Mouse (Mus musculus): ENCODE results near the gene Ifi214. TPM values are rescaled to one million over a fixed set of nuclear protein-coding genes. Genes with fewer than 3 reads are reported as not detected.
"Not testable (repeated sequence)": the region's sequence is repeated elsewhere in the genome, so short reads cannot be mapped to it uniquely, and the experiment has no call there.

Gene Ifi214
- total and polyA plus RNA-seq, 3 experiments = 0.16 TPM; not detected in 2

- not testable (repeated sequence) for DNase-seq (ENCODE audit: low spot score); H3K36me3 ChIP-seq (replicated peaks); ATAC-seq (ENCODE audit: extremely low read depth, insufficient number of reproducible peaks, low FRiP score, poor library complexity, severe bottlenecking); H3K4me1 ChIP-seq (ENCODE audit: insufficient read depth, low read depth, low read length); H3K4me3 ChIP-seq (ENCODE audit: low read depth, low read length); H3K27me3 ChIP-seq (ENCODE audit: insufficient read depth, low read length); H3K9me3 ChIP-seq (replicated peaks)
Observed at GRCm38 (mm10) chr1:173480399-173481181, 55.2 kb downstream of the Ifi214 start.

Other genes with a start within 250 kb of the Ifi214 start
- gene Ackr1, start 202.2 kb downstream of the Ifi214 start, total RNA-seq (2014; fragmentation: Nextera tagmentation) = not detected in 2 replicates
- gene Ackr1, start 202.2 kb downstream of the Ifi214 start, total RNA-seq (2017) = not detected in 2 replicates
- not detected in 2 replicates for gene Ackr1, start 202.2 kb downstream of the Ifi214 start, polyA plus RNA-seq (2012)
- 8.1 TPM in 1 of 2 replicates, not detected in the other for gene Aim2, start 185.1 kb downstream of the Ifi214 start, total RNA-seq (2014; fragmentation: Nextera tagmentation)
- gene Aim2, start 185.1 kb downstream of the Ifi214 start, total RNA-seq (2017) = not detected in 2 replicates
- not detected in 2 replicates for gene Aim2, start 185.1 kb downstream of the Ifi214 start, polyA plus RNA-seq (2012)
- gene Cadm3, start 168.3 kb downstream of the Ifi214 start, total RNA-seq (2014; fragmentation: Nextera tagmentation) = not detected in 2 replicates
- gene Cadm3, start 168.3 kb downstream of the Ifi214 start, total RNA-seq (2017) = 0.44 TPM in 1 of 2 replicates, not detected in the other
- not detected in 2 replicates for gene Cadm3, start 168.3 kb downstream of the Ifi214 start, polyA plus RNA-seq (2012)
- not detected in 2 replicates for gene Ifi206, start 44.9 kb downstream of the Ifi214 start, total RNA-seq (2014; fragmentation: Nextera tagmentation)
- gene Ifi206, start 44.9 kb downstream of the Ifi214 start, total RNA-seq (2017) = 0.05 and 0.06 TPM in 2 replicates
- not detected in 2 replicates for gene Ifi206, start 44.9 kb downstream of the Ifi214 start, polyA plus RNA-seq (2012)
- not detected in 2 replicates for gene Ifi213, start 63.3 kb upstream of the Ifi214 start, total RNA-seq (2014; fragmentation: Nextera tagmentation)
- 0.11 and 0.17 TPM in 2 replicates for gene Ifi213, start 63.3 kb upstream of the Ifi214 start, total RNA-seq (2017)
- gene Ifi213, start 63.3 kb upstream of the Ifi214 start, polyA plus RNA-seq (2012) = not detected in 2 replicates
- not detected in 2 replicates for gene Ifi209, start 95.0 kb upstream of the Ifi214 start, total RNA-seq (2014; fragmentation: Nextera tagmentation)
- 0.12 TPM in 1 of 2 replicates, not detected in the other for gene Ifi209, start 95.0 kb upstream of the Ifi214 start, total RNA-seq (2017)
- not detected in 2 replicates for gene Ifi209, start 95.0 kb upstream of the Ifi214 start, polyA plus RNA-seq (2012)
- gene Ifi208, start 137.7 kb upstream of the Ifi214 start, total RNA-seq (2014; fragmentation: Nextera tagmentation) = not detected in 2 replicates
- 0.06 and 0.16 TPM in 2 replicates for gene Ifi208, start 137.7 kb upstream of the Ifi214 start, total RNA-seq (2017)
- not detected in 2 replicates for gene Ifi208, start 137.7 kb upstream of the Ifi214 start, polyA plus RNA-seq (2012)
- gene Ifi207, start 205.8 kb upstream of the Ifi214 start, total RNA-seq (2014; fragmentation: Nextera tagmentation) = not detected in 2 replicates
- 0.06 and 0.11 TPM in 2 replicates for gene Ifi207, start 205.8 kb upstream of the Ifi214 start, total RNA-seq (2017)
- gene Ifi207, start 205.8 kb upstream of the Ifi214 start, polyA plus RNA-seq (2012) = not detected in 2 replicates
- gene Ifi204, start 231.0 kb upstream of the Ifi214 start, total RNA-seq (2014; fragmentation: Nextera tagmentation) = not detected in 2 replicates
- 0.06 TPM in 1 of 2 replicates, not detected in the other for gene Ifi204, start 231.0 kb upstream of the Ifi214 start, total RNA-seq (2017)
- not detected in 2 replicates for gene Ifi204, start 231.0 kb upstream of the Ifi214 start, polyA plus RNA-seq (2012)

Measured in G1E (cell line).